Mouse (Mus musculus) limb, embryonic 14.5 days (tissue): ENCODE data around the gene Mall. TPM values are rescaled to one million over a fixed set of nuclear protein-coding genes. Genes with fewer than 3 reads are reported as not detected.

ENCODE experiments used
- ATAC-seq: fragments of 200-750 bp; cut with Nextera tagmentation; 2 replicates; pipeline ENCODE4 v1.8.0; 2017; ENCODE audit warnings: low read depth, moderate number of reproducible peaks, moderate TSS enrichment; ENCODE audit not compliant: low FRiP score
- DNase-seq: peaks from one replicate; pipeline ENCODE4 v3.0.0-alpha.2; 2015; ENCODE audit warnings: low spot score
- H3K27ac ChIP-seq: fragments of 300-500 bp; sonication (generic); replicated peaks from 2 replicates; pipeline ENCODE4 v1.5.1; 2014; ENCODE audit warnings: low read depth, mild to moderate bottlenecking, low read length, moderate library complexity, mixed read lengths
- H3K27me3 ChIP-seq: fragments of 300-500 bp; sonication (generic); 2 replicates; pipeline ENCODE4 v1.6.1; 2014; ENCODE audit warnings: low read length, mixed read lengths; ENCODE audit not compliant: control insufficient read depth, insufficient read depth
- H3K36me3 ChIP-seq: fragments of 300-500 bp; sonication (generic); 2 replicates; pipeline ENCODE4 v1.6.1; 2014; ENCODE audit warnings: mild to moderate bottlenecking, low read length, moderate library complexity, mixed read lengths; ENCODE audit not compliant: control insufficient read depth, insufficient read depth
- H3K4me1 ChIP-seq: fragments of 300-500 bp; sonication (generic); 2 replicates; pipeline ENCODE4 v1.6.1; 2014; ENCODE audit warnings: antibody characterized with exemption, low read length, mixed read lengths; ENCODE audit not compliant: control insufficient read depth, insufficient read depth
- H3K4me2 ChIP-seq: fragments of 300-500 bp; sonication (generic); replicated peaks from 2 replicates; pipeline ENCODE4 v1.6.1; 2014; ENCODE audit warnings: low read depth, mild to moderate bottlenecking, low read length, moderate library complexity; ENCODE audit not compliant: severe bottlenecking
- H3K4me3 ChIP-seq: fragments of 300-500 bp; sonication (generic); replicated peaks from 2 replicates; pipeline ENCODE4 v1.5.1; 2014; ENCODE audit warnings: low read length
- H3K9ac ChIP-seq: fragments of 300-500 bp; sonication (generic); 2 replicates; pipeline ENCODE4 v1.6.1; 2014; ENCODE audit warnings: mild to moderate bottlenecking, low read depth, low read length, moderate library complexity; ENCODE audit not compliant: severe bottlenecking
- H3K9me3 ChIP-seq: fragments of 300-500 bp; sonication (generic); 2 replicates; pipeline ENCODE4 v1.6.1; 2016; ENCODE audit warnings: low read length; ENCODE audit not compliant: control insufficient read depth
- POLR2A ChIP-seq: fragments of 200-500 bp; IDR thresholded peaks from 2 replicates; pipeline ENCODE4 v1.8.0; 2012; ENCODE audit warnings: inconsistent platforms, mild to moderate bottlenecking, moderate library complexity, borderline replicate concordance; ENCODE audit not compliant: insufficient read depth, insufficient read length; ENCODE audit errors: extremely low read depth
- WGBS: fragments of 180-500 bp; shearing (Covaris S2); extraction: QIAGEN DNeasy Blood & Tissue Kit; methylation state at CpG from one replicate; pipeline ENCODE4 v1.1.7; 2014; 5-methylcytosine and 5-hydroxymethylcytosine counted together
- polyA plus RNA-seq, 2 experiments: library from polyadenylated mRNA; depleted of rRNA in 1 of 2; stranded (reverse) in 1 of 2; unstranded in 1 of 2; fragments of >200 nt; fragmentation: Nextera tagmentation in 1 of 2; extraction: Ambion mirVana in 1 of 2; gene quantifications; 2 replicates each; pipeline versions ENCODE4 v1.2.1 to v1.2.3; 2012 to 2014

Gene Mall
- polyA plus RNA-seq, 2 experiments: 16.8 to 30.4 TPM

DNA sequence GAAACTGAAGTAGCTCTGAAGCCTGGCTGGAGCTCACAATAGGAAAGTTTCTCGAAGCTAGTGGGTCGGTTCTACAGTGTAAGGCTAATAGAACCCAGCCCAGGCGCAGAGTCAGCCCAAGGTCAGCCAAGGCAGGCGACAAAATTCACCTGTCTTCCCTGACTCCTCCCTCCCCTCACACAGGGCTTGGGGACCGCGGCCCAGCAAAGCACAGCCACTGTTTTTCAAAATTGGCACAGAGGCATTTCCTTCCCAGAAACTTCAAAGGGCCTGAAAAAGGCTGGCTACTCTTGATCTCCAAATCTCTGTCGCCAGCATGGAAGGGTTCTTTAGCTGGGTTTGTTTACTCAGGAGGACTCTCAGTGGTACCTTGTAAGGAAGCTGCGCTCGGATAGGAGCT lies 74.3 kb downstream of the Mall start:
- no peaks in the 10 kb centered on the region for H3K36me3 ChIP-seq
- no peak for ATAC-seq
- H3K9ac ChIP-seq: no peak overlapping the region
- H3K27me3 ChIP-seq: peaks cover 43% of the 10 kb centered on the region
- TF ChIP-seq POLR2A: no peak
- no peak overlapping the region; the same call in 1 of the 2 replicates for H3K4me2 ChIP-seq
- DNase-seq: no peak
- H3K9me3 ChIP-seq: no peaks in the 10 kb centered on the region
- H3K4me3 ChIP-seq: no peak overlapping the region
- peaks cover 3% of the 10 kb centered on the region; the same call in 1 of the 2 replicates for H3K4me1 ChIP-seq
- H3K27ac ChIP-seq: no peak overlapping the region
- 8% methylated on average over 9 of the region's 9 CpGs for WGBS

DNA sequence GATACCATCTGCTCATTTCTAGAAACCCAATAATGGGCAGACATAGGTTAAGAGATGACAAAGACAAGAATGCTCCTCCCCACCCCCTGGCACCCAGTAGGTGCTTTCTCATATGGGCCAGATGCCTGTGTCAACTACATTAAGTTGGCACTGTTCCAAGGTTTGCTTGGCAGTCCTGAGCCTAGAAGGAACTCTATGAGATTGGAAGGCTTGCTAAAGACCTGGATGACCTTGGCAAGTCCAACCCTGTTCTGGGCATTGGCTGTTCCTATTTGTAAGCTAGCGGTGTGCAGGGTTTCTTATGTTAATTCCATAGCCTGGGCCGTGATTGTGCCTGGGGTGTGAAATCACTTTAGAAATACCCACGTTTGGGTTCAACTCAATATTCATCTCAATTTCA lies 74.9 kb downstream of the Mall start:
- H3K27ac ChIP-seq: no peak overlapping the region
- no peak for TF ChIP-seq POLR2A
- no peak overlapping the region for H3K9ac ChIP-seq
- no peak overlapping the region for H3K4me3 ChIP-seq
- no peaks in the 10 kb centered on the region for H3K36me3 ChIP-seq
- ATAC-seq (no peak), DNase-seq (no peak)
- WGBS: 60% methylated on average over 3 of the region's 3 CpGs
- H3K9me3 ChIP-seq: no peaks in the 10 kb centered on the region
- H3K4me2 ChIP-seq: no peak overlapping the region
- peaks cover 43% of the 10 kb centered on the region for H3K27me3 ChIP-seq
- H3K4me1 ChIP-seq: peaks cover 3% of the 10 kb centered on the region; the same call in 1 of the 2 replicates

Other genes with a start within 250 kb of the Mall start
- 4.2 and 4.3 TPM in 2 replicates for gene Kcnip3, start 207.8 kb downstream of the Mall start, polyA plus RNA-seq (2012; rRNA removed)
- 2.3 and 3.2 TPM in 2 replicates for gene Kcnip3, start 207.8 kb downstream of the Mall start, polyA plus RNA-seq (2014; fragmentation: Nextera tagmentation; extraction: Ambion mirVana)
- gene Prom2, start 188.5 kb downstream of the Mall start, polyA plus RNA-seq (2012; rRNA removed): 10.3 and 10.6 TPM in 2 replicates
- 9.3 and 9.5 TPM in 2 replicates for gene Prom2, start 188.5 kb downstream of the Mall start, polyA plus RNA-seq (2014; fragmentation: Nextera tagmentation; extraction: Ambion mirVana)
- gene Zfp661, start 142.8 kb downstream of the Mall start, polyA plus RNA-seq (2012; rRNA removed): 6.2 and 7.3 TPM in 2 replicates
- 5.0 TPM in 2 replicates for gene Zfp661, start 142.8 kb downstream of the Mall start, polyA plus RNA-seq (2014; fragmentation: Nextera tagmentation; extraction: Ambion mirVana)
- gene Mrps5, start 142.7 kb downstream of the Mall start, polyA plus RNA-seq (2012; rRNA removed): 92.0 and 102 TPM in 2 replicates
- gene Mrps5, start 142.7 kb downstream of the Mall start, polyA plus RNA-seq (2014; fragmentation: Nextera tagmentation; extraction: Ambion mirVana): 118 and 123 TPM in 2 replicates
- gene Mal, start 73.2 kb downstream of the Mall start, polyA plus RNA-seq (2012; rRNA removed): 1.1 and 2.5 TPM in 2 replicates
- gene Mal, start 73.2 kb downstream of the Mall start, polyA plus RNA-seq (2014; fragmentation: Nextera tagmentation; extraction: Ambion mirVana): 6.9 and 12.5 TPM in 2 replicates
- 21.6 and 27.8 TPM in 2 replicates for gene Nphp1, start 59.0 kb upstream of the Mall start, polyA plus RNA-seq (2012; rRNA removed)
- gene Nphp1, start 59.0 kb upstream of the Mall start, polyA plus RNA-seq (2014; fragmentation: Nextera tagmentation; extraction: Ambion mirVana): 23.4 and 30.0 TPM in 2 replicates
- gene Mtln, start 62.6 kb upstream of the Mall start, polyA plus RNA-seq (2012; rRNA removed): 43.1 and 57.9 TPM in 2 replicates
- gene Mtln, start 62.6 kb upstream of the Mall start, polyA plus RNA-seq (2014; fragmentation: Nextera tagmentation; extraction: Ambion mirVana): 38.3 and 44.8 TPM in 2 replicates
- gene Bub1, start 101.9 kb upstream of the Mall start, polyA plus RNA-seq (2012; rRNA removed): 22.0 and 28.4 TPM in 2 replicates
- gene Bub1, start 101.9 kb upstream of the Mall start, polyA plus RNA-seq (2014; fragmentation: Nextera tagmentation; extraction: Ambion mirVana): 17.3 and 22.2 TPM in 2 replicates
- 0.04 and 0.13 TPM in 2 replicates for gene Acoxl, start 108.9 kb upstream of the Mall start, polyA plus RNA-seq (2012; rRNA removed)
- gene Acoxl, start 108.9 kb upstream of the Mall start, polyA plus RNA-seq (2014; fragmentation: Nextera tagmentation; extraction: Ambion mirVana): 0.12 TPM in 1 of 2 replicates, not detected in the other